8 mouse cellular contexts compared by ENCODE assay signal in genomic region chr4:152221411-152221887, GRCm38 (mm10). TPM values are rescaled to one million over a fixed set of nuclear protein-coding genes. Genes with fewer than 3 reads are reported as not detected.
A peak's percentile ranks its signal among the peaks of the same experiment; 100 is the strongest.
DNase-seq lines count a peak whose midpoint lies in the region; ATAC-seq lines count a peak whose summit lies in the region.

No protein-coding gene starts in this region.

- H3K36me3 ChIP-seq in forebrain, embryonic 11.5 days (ENCODE audit: control insufficient read depth, insufficient read depth, low read length): no peaks in the 10 kb centered on the region; the same call in 1 of the 2 replicates
- peaks cover 28% of the 10 kb centered on the region for H3K36me3 ChIP-seq in neural tube, embryonic 13.5 days

- peaks cover 15% of the 10 kb centered on the region for H3K4me1 ChIP-seq in forebrain, embryonic 11.5 days (replicated peaks; ENCODE audit: control insufficient read depth, insufficient read depth, low read length)
- peaks cover 21% of the 10 kb centered on the region for H3K4me1 ChIP-seq in neural tube, embryonic 13.5 days (replicated peaks)

- H3K4me2 ChIP-seq in forebrain, embryonic 11.5 days (ENCODE audit: low read depth, low read length, severe bottlenecking): peak overlapping the region; percentile 35; the same call in 1 of the 2 replicates
- H3K4me2 ChIP-seq in neural tube, embryonic 13.5 days: peak overlapping the region; percentile 7; the same call in 1 of the 2 replicates

- peak; percentile 62 for DNase-seq in right cerebral cortex, adult 18-20 months
- DNase-seq in right cerebral cortex, postnatal 25 days: no peak
- DNase-seq in forebrain, embryonic 11.5 days (ENCODE audit: low spot score): peak; percentile 75
- DNase-seq in layer of hippocampus, postnatal 36 days: peak; percentile 35 to 42
- no peak for DNase-seq in spleen, postnatal 4 days (ENCODE audit: low spot score in 2 of 2)
- no peak for DNase-seq in adipocyte (ENCODE audit: low spot score)
- no peak for DNase-seq in frontal cortex, postnatal 14 days (ENCODE audit: low spot score in 2 of 2)

- no peaks in the 10 kb centered on the region for H3K9me3 ChIP-seq in forebrain, embryonic 11.5 days (ENCODE audit: control insufficient read depth, low read length)
- no peaks in the 10 kb centered on the region for H3K9me3 ChIP-seq in neural tube, embryonic 13.5 days

- H3K27ac ChIP-seq in forebrain, embryonic 11.5 days (ENCODE audit: low read depth, low read length): peak overlapping the region; percentile 41; the same call in 1 of the 2 replicates
- H3K27ac ChIP-seq in neural tube, embryonic 13.5 days (replicated peaks): peak overlapping the region; percentile 82

- no peak overlapping the region for H3K9ac ChIP-seq in forebrain, embryonic 11.5 days (ENCODE audit: low read length)
- peak overlapping the region; percentile 48 for H3K9ac ChIP-seq in neural tube, embryonic 13.5 days

- peaks cover 2% of the 10 kb centered on the region; the same call in 1 of the 2 replicates for H3K27me3 ChIP-seq in forebrain, embryonic 11.5 days (ENCODE audit: control insufficient read depth, insufficient read depth, low read length)
- peaks cover 54% of the 10 kb centered on the region for H3K27me3 ChIP-seq in neural tube, embryonic 13.5 days

- H3K4me3 ChIP-seq in forebrain, embryonic 11.5 days (ENCODE audit: low read depth, low read length): no peak overlapping the region
- no peak overlapping the region for H3K4me3 ChIP-seq in neural tube, embryonic 13.5 days

- 17% methylated on average over 9 of the region's 9 CpGs for WGBS in forebrain, embryonic 11.5 days
- 8% methylated on average over 9 of the region's 9 CpGs for WGBS in neural tube, embryonic 13.5 days

- peak; percentile 87 for ATAC-seq in forebrain, embryonic 11.5 days (replicated peaks; ENCODE audit: low FRiP score)
- ATAC-seq in neural tube, embryonic 13.5 days (ENCODE audit: low read depth): peak; percentile 85

RNA-seq across cellular contexts. Expression of gene Acot7, which starts 43.5 kb away (rescaled TPM):
- 75.1 and 77.8 TPM in 2 replicates for polyA plus RNA-seq in forebrain, embryonic 11.5 days (2014; fragmentation: Nextera tagmentation; extraction: Ambion mirVana)
- total RNA-seq in layer of hippocampus, postnatal 36 days (2021): 100 to 1,000 TPM; 331 to 345 TPM
- 316 and 346 TPM in 2 replicates for polyA plus RNA-seq in neural tube, embryonic 13.5 days (2015; fragmentation: Nextera tagmentation; extraction: Ambion mirVana)

RNA-seq across cellular contexts. Expression of gene Gpr153, which starts 52.6 kb away (rescaled TPM):
- 6.1 and 6.6 TPM in 2 replicates for polyA plus RNA-seq in forebrain, embryonic 11.5 days (2014; fragmentation: Nextera tagmentation; extraction: Ambion mirVana)
- total RNA-seq in layer of hippocampus, postnatal 36 days (2021): 1 to 10 TPM; 5.3 to 6.1 TPM
- 10.7 and 11.8 TPM in 2 replicates for polyA plus RNA-seq in neural tube, embryonic 13.5 days (2015; fragmentation: Nextera tagmentation; extraction: Ambion mirVana)

Comparison
In these comparisons a context has a peak if more than half of its experiments do, and no peak if none do; other contexts are left out.
1. DNase-seq: peak in right cerebral cortex, adult 18-20 months (single experiment), forebrain, embryonic 11.5 days (single experiment) and layer of hippocampus, postnatal 36 days (2 of 2); none in right cerebral cortex, postnatal 25 days (single experiment), spleen, postnatal 4 days (0 of 2), adipocyte (single experiment) and frontal cortex, postnatal 14 days (0 of 2).